Mouse (Mus musculus): Measurements from ENCODE around the gene Zfhx3. TPM values are rescaled to one million over a fixed set of nuclear protein-coding genes. Genes with fewer than 3 reads are reported as not detected.

Gene Zfhx3
- polyA plus RNA-seq, 1 experiment from 2014 or later: 17.8 TPM

GRCm38 (mm10) chr8:108480141-108480540 lies 537.7 kb downstream of the Zfhx3 start:
- no peaks in the 10 kb centered on the region for H3K36me3 ChIP-seq (ENCODE audit: control insufficient read depth, insufficient read depth, low read length)
- no peak for ATAC-seq
- no peak overlapping the region for H3K27ac ChIP-seq (ENCODE audit: low read depth, low read length)
- H3K9me3 ChIP-seq (ENCODE audit: control insufficient read depth, low read length): no peaks in the 10 kb centered on the region
- H3K4me1 ChIP-seq (ENCODE audit: control insufficient read depth, insufficient read depth, low read depth, low read length): peaks cover 3% of the 10 kb centered on the region; the same call in 1 of the 2 replicates
- no peak overlapping the region for H3K4me3 ChIP-seq (ENCODE audit: low read length)
- H3K4me2 ChIP-seq (ENCODE audit: low read length): no peak overlapping the region
- no peaks in the 10 kb centered on the region; the same call in 1 of the 2 replicates for H3K27me3 ChIP-seq (replicated peaks; ENCODE audit: control insufficient read depth, insufficient read depth, low read length)
- H3K9ac ChIP-seq (ENCODE audit: low read depth, low read length): no peak overlapping the region
- WGBS: 70% methylated on average over 12 of the region's 12 CpGs

- Histone ChIP-seq H3K9ac (ENCODE audit: low read depth, low read length) (no peak overlapping the region), H3K36me3 (ENCODE audit: control insufficient read depth, insufficient read depth, low read length) (no peaks in the 10 kb centered on the region), H3K27me3 (replicated peaks; ENCODE audit: control insufficient read depth, insufficient read depth, low read length) (no peaks in the 10 kb centered on the region; the same call in 1 of the 2 replicates), H3K9me3 (ENCODE audit: control insufficient read depth, low read length) (no peaks in the 10 kb centered on the region), H3K4me2 (ENCODE audit: low read length) (no peak overlapping the region), H3K4me1 (ENCODE audit: control insufficient read depth, insufficient read depth, low read depth, low read length) (peaks cover 3% of the 10 kb centered on the region; the same call in 1 of the 2 replicates), H3K4me3 (ENCODE audit: low read length) (no peak overlapping the region), H3K27ac (ENCODE audit: low read depth, low read length) (peak overlapping the region; percentile 51)
- peak; percentile 83 for ATAC-seq
- WGBS: 32% methylated on average over 11 of the region's 11 CpGs
Observed at GRCm38 (mm10) chr8:108481167-108481815, 538.8 kb downstream of the Zfhx3 start.

- no peak for ATAC-seq
- WGBS: 63% methylated on average over 12 of the region's 12 CpGs
- Histone ChIP-seq H3K9me3 (ENCODE audit: control insufficient read depth, low read length) (no peaks in the 10 kb centered on the region), H3K9ac (ENCODE audit: low read depth, low read length) (no peak overlapping the region), H3K4me1 (ENCODE audit: control insufficient read depth, insufficient read depth, low read depth, low read length) (peaks cover 6% of the 10 kb centered on the region; the same call in 1 of the 2 replicates), H3K27ac (ENCODE audit: low read depth, low read length) (0 out of 2 replicates have a peak overlapping the region, but pooled peaks have one; percentile 4), H3K4me3 (ENCODE audit: low read length) (no peak overlapping the region), H3K4me2 (ENCODE audit: low read length) (no peak overlapping the region), H3K27me3 (replicated peaks; ENCODE audit: control insufficient read depth, insufficient read depth, low read length) (no peaks in the 10 kb centered on the region), H3K36me3 (ENCODE audit: control insufficient read depth, insufficient read depth, low read length) (no peaks in the 10 kb centered on the region)
Observed at GRCm38 (mm10) chr8:108496101-108496500, 553.7 kb downstream of the Zfhx3 start.

GRCm38 (mm10) chr8:108506779-108507178 lies 564.3 kb downstream of the Zfhx3 start:
- Histone ChIP-seq H3K36me3 (ENCODE audit: control insufficient read depth, insufficient read depth, low read length) (no peaks in the 10 kb centered on the region), H3K4me2 (ENCODE audit: low read length) (no peak overlapping the region), H3K9me3 (ENCODE audit: control insufficient read depth, low read length) (no peaks in the 10 kb centered on the region), H3K27ac (ENCODE audit: low read depth, low read length) (no peak overlapping the region), H3K4me1 (ENCODE audit: control insufficient read depth, insufficient read depth, low read depth, low read length) (peaks cover 9% of the 10 kb centered on the region), H3K4me3 (ENCODE audit: low read length) (no peak overlapping the region), H3K9ac (ENCODE audit: low read depth, low read length) (no peak overlapping the region), H3K27me3 (replicated peaks; ENCODE audit: control insufficient read depth, insufficient read depth, low read length) (peaks cover 4% of the 10 kb centered on the region; the same call in 1 of the 2 replicates)
- no peak for ATAC-seq
- WGBS: 82% methylated on average over 3 of the region's 3 CpGs

GRCm38 (mm10) chr8:108507769-108508168 lies 565.3 kb downstream of the Zfhx3 start:
- Histone ChIP-seq H3K9me3 (ENCODE audit: control insufficient read depth, low read length) (no peaks in the 10 kb centered on the region), H3K4me1 (ENCODE audit: control insufficient read depth, insufficient read depth, low read depth, low read length) (peaks cover 9% of the 10 kb centered on the region), H3K27me3 (replicated peaks; ENCODE audit: control insufficient read depth, insufficient read depth, low read length) (peaks cover 4% of the 10 kb centered on the region; the same call in 1 of the 2 replicates), H3K4me3 (ENCODE audit: low read length) (no peak overlapping the region), H3K4me2 (ENCODE audit: low read length) (no peak overlapping the region), H3K9ac (ENCODE audit: low read depth, low read length) (no peak overlapping the region), H3K27ac (ENCODE audit: low read depth, low read length) (no peak overlapping the region), H3K36me3 (ENCODE audit: control insufficient read depth, insufficient read depth, low read length) (no peaks in the 10 kb centered on the region)
- WGBS: 88% methylated on average over 3 of the region's 3 CpGs
- no peak for ATAC-seq

- Histone ChIP-seq H3K9me3 (ENCODE audit: control insufficient read depth, low read length) (no peaks in the 10 kb centered on the region), H3K4me1 (ENCODE audit: control insufficient read depth, insufficient read depth, low read depth, low read length) (peaks cover 9% of the 10 kb centered on the region), H3K36me3 (ENCODE audit: control insufficient read depth, insufficient read depth, low read length) (no peaks in the 10 kb centered on the region), H3K27ac (ENCODE audit: low read depth, low read length) (no peak overlapping the region), H3K4me2 (ENCODE audit: low read length) (peak overlapping the region; percentile 12; the same call in 1 of the 2 replicates), H3K27me3 (replicated peaks; ENCODE audit: control insufficient read depth, insufficient read depth, low read length) (peaks cover 7% of the 10 kb centered on the region), H3K9ac (ENCODE audit: low read depth, low read length) (no peak overlapping the region), H3K4me3 (ENCODE audit: low read length) (no peak overlapping the region)
- 14% methylated on average over 14 of the region's 14 CpGs for WGBS
- peak; percentile 95 for ATAC-seq
Observed at GRCm38 (mm10) chr8:108510641-108511325, 568.3 kb downstream of the Zfhx3 start.

- no peak overlapping the region for H3K9ac ChIP-seq (ENCODE audit: low read depth, low read length)
- no peak overlapping the region for H3K4me3 ChIP-seq (ENCODE audit: low read length)
- no peak for ATAC-seq
- H3K36me3 ChIP-seq (ENCODE audit: control insufficient read depth, insufficient read depth, low read length): no peaks in the 10 kb centered on the region
- no peak overlapping the region for H3K4me2 ChIP-seq (ENCODE audit: low read length)
- WGBS: 87% methylated on average over 7 of the region's 7 CpGs
- H3K27me3 ChIP-seq (replicated peaks; ENCODE audit: control insufficient read depth, insufficient read depth, low read length): peaks cover 8% of the 10 kb centered on the region
- H3K9me3 ChIP-seq (ENCODE audit: control insufficient read depth, low read length): no peaks in the 10 kb centered on the region
- H3K27ac ChIP-seq (ENCODE audit: low read depth, low read length): no peak overlapping the region
- H3K4me1 ChIP-seq (ENCODE audit: control insufficient read depth, insufficient read depth, low read depth, low read length): no peaks in the 10 kb centered on the region
Observed at GRCm38 (mm10) chr8:108518116-108518515, 575.7 kb downstream of the Zfhx3 start.

GRCm38 (mm10) chr8:108522050-108522449 lies 579.6 kb downstream of the Zfhx3 start:
- Histone ChIP-seq H3K9me3 (ENCODE audit: control insufficient read depth, low read length) (no peaks in the 10 kb centered on the region), H3K4me1 (ENCODE audit: control insufficient read depth, insufficient read depth, low read depth, low read length) (no peaks in the 10 kb centered on the region), H3K36me3 (ENCODE audit: control insufficient read depth, insufficient read depth, low read length) (no peaks in the 10 kb centered on the region), H3K4me2 (ENCODE audit: low read length) (no peak overlapping the region), H3K27ac (ENCODE audit: low read depth, low read length) (no peak overlapping the region), H3K4me3 (ENCODE audit: low read length) (no peak overlapping the region), H3K27me3 (replicated peaks; ENCODE audit: control insufficient read depth, insufficient read depth, low read length) (peaks cover 3% of the 10 kb centered on the region), H3K9ac (ENCODE audit: low read depth, low read length) (no peak overlapping the region)
- no peak for ATAC-seq
- 93% methylated on average over 4 of the region's 4 CpGs for WGBS

GRCm38 (mm10) chr8:108529421-108529820 lies 587.0 kb downstream of the Zfhx3 start:
- H3K9me3 ChIP-seq (ENCODE audit: control insufficient read depth, low read length): no peaks in the 10 kb centered on the region

More at GRCm38 (mm10) chr8:108529421-108529820, 587.0 kb downstream of the Zfhx3 start:
- H3K4me1 ChIP-seq (ENCODE audit: control insufficient read depth, insufficient read depth, low read depth, low read length): no peaks in the 10 kb centered on the region
- no peak overlapping the region for H3K27ac ChIP-seq (ENCODE audit: low read depth, low read length)
- no peaks in the 10 kb centered on the region for H3K36me3 ChIP-seq (ENCODE audit: control insufficient read depth, insufficient read depth, low read length)
- H3K4me2 ChIP-seq (ENCODE audit: low read length): no peak overlapping the region
- H3K9ac ChIP-seq (ENCODE audit: low read depth, low read length): no peak overlapping the region
- ATAC-seq: no peak
- WGBS: 89% methylated on average over 7 of the region's 7 CpGs
- H3K4me3 ChIP-seq (ENCODE audit: low read length): no peak overlapping the region
- no peaks in the 10 kb centered on the region for H3K27me3 ChIP-seq (replicated peaks; ENCODE audit: control insufficient read depth, insufficient read depth, low read length)

All from hindbrain, embryonic 16.5 days (tissue).